In genomic region chr4:115657104-115657866, GRCm38 (mm10) we compare ENCODE assay signal across 8 mouse cellular contexts. TPM values are rescaled to one million over a fixed set of nuclear protein-coding genes. Genes with fewer than 3 reads are reported as not detected.
DNase-seq lines count a peak whose midpoint lies in the region; ATAC-seq and TF ChIP-seq lines count a peak whose summit lies in the region.

No protein-coding gene starts in this region.

- no peak for TF ChIP-seq EP300 in stomach, postnatal 0 days (optimal IDR thresholded peaks at IDR 0.05)

- H3K4me1 ChIP-seq in kidney, adult 2 months (ENCODE audit: control insufficient read depth, insufficient read depth, low read length) = peaks cover 3% of the 10 kb centered on the region; the same call in 1 of the 2 replicates
- 0 out of 2 replicates have a peak, but pooled peaks cover 2% of the 10 kb centered on the region for H3K4me1 ChIP-seq in midbrain, embryonic 14.5 days (ENCODE audit: control insufficient read depth, insufficient read depth, low read length)
- no peaks in the 10 kb centered on the region for H3K4me1 ChIP-seq in stomach, postnatal 0 days (replicated peaks; ENCODE audit: control insufficient read depth, insufficient read depth)

- no peak for TF ChIP-seq CTCF in kidney, adult 2 months (conservative IDR thresholded peaks at IDR 0.05; ENCODE audit: insufficient read depth, insufficient read length, low read depth, low read length)
- TF ChIP-seq CTCF in stomach, postnatal 0 days (IDR thresholded peaks at IDR 0.05; ENCODE audit: low read depth) = no peak

- H3K4me3 ChIP-seq in kidney, adult 2 months (ENCODE audit: insufficient read depth, low read depth, low read length) = peak overlapping the region; percentile 62
- peak overlapping the region; percentile 46 for H3K4me3 ChIP-seq in midbrain, embryonic 14.5 days (replicated peaks; ENCODE audit: low read depth, low read length)
- peak overlapping the region; percentile 41 for H3K4me3 ChIP-seq in stomach, postnatal 0 days (ENCODE audit: low read depth, low read length)

- peak overlapping the region; percentile 69 for H3K9ac ChIP-seq in midbrain, embryonic 14.5 days (replicated peaks; ENCODE audit: low read length)
- H3K9ac ChIP-seq in stomach, postnatal 0 days (ENCODE audit: low read length) = peak overlapping the region; percentile 51

- peak overlapping the region; percentile 85 for H3K27ac ChIP-seq in kidney, adult 2 months (ENCODE audit: insufficient read depth, low read depth, low read length)
- H3K27ac ChIP-seq in midbrain, embryonic 14.5 days (replicated peaks; ENCODE audit: low read depth, low read length) = 0 out of 2 replicates have a peak overlapping the region, but pooled peaks have one; percentile 49
- no peak overlapping the region for H3K27ac ChIP-seq in stomach, postnatal 0 days (replicated peaks)

- peak overlapping the region; percentile 94 for H3K4me2 ChIP-seq in midbrain, embryonic 14.5 days (ENCODE audit: low read length)
- H3K4me2 ChIP-seq in stomach, postnatal 0 days (replicated peaks; ENCODE audit: low read depth) = peak overlapping the region; percentile 85

- no peaks in the 10 kb centered on the region for H3K9me3 ChIP-seq in midbrain, embryonic 14.5 days (ENCODE audit: control insufficient read depth, low read length)
- H3K9me3 ChIP-seq in stomach, postnatal 0 days (ENCODE audit: control insufficient read depth, low read length) = no peaks in the 10 kb centered on the region

- TF ChIP-seq POLR2A in kidney, adult 2 months (IDR thresholded peaks at IDR 0.05; ENCODE audit: low read depth, low read length) = no peak

- no peaks in the 10 kb centered on the region for H3K36me3 ChIP-seq in kidney, adult 2 months (ENCODE audit: control insufficient read depth, insufficient read depth, low read length)
- H3K36me3 ChIP-seq in midbrain, embryonic 14.5 days (ENCODE audit: control insufficient read depth, insufficient read depth, low read length) = no peaks in the 10 kb centered on the region
- H3K36me3 ChIP-seq in stomach, postnatal 0 days (ENCODE audit: control insufficient read depth, insufficient read depth, low read length) = no peaks in the 10 kb centered on the region

- DNase-seq in R1 (ENCODE audit: low read depth, low spot score) = peak; percentile 23
- DNase-seq in embryo, embryonic 10.5 days (ENCODE audit: low spot score) = peak; percentile 57
- DNase-seq in heart, adult 9 months (ENCODE audit: low spot score in 2 of 2) = peak; percentile 39 to 56
- peak; percentile 75 for DNase-seq in kidney, adult 2 months
- DNase-seq in liver = peak; percentile 34
- DNase-seq in midbrain, embryonic 14.5 days = peak; percentile 67
- peak; percentile 33 for DNase-seq in stomach, postnatal 0 days (ENCODE audit: low spot score)
- DNase-seq in adipocyte (ENCODE audit: low spot score) = no peak

- no peaks in the 10 kb centered on the region for H3K27me3 ChIP-seq in kidney, adult 2 months (replicated peaks; ENCODE audit: control insufficient read depth, insufficient read depth, low read length)
- no peaks in the 10 kb centered on the region for H3K27me3 ChIP-seq in midbrain, embryonic 14.5 days (ENCODE audit: control insufficient read depth, insufficient read depth, low read length)
- H3K27me3 ChIP-seq in stomach, postnatal 0 days (ENCODE audit: control insufficient read depth, insufficient read depth, low read length) = no peaks in the 10 kb centered on the region

- WGBS in kidney, adult 2 months = 2% methylated on average over 34 of the region's 34 CpGs
- WGBS in midbrain, embryonic 14.5 days = 2% methylated on average over 34 of the region's 34 CpGs
- 1% methylated on average over 32 of the region's 34 CpGs for WGBS in stomach, postnatal 0 days

- peak; percentile 70; the same call in 1 of the 2 replicates for ATAC-seq in midbrain, embryonic 14.5 days (ENCODE audit: low FRiP score, low TSS enrichment)
- peak; percentile 63; the same call in 1 of the 2 replicates for ATAC-seq in stomach, postnatal 0 days (ENCODE audit: low FRiP score, low TSS enrichment)

RNA-seq across cellular contexts. Expression of gene Cyp4b1, which starts 9.8 kb away (rescaled TPM):
- 329 and 340 TPM in 2 replicates for polyA plus RNA-seq in kidney, adult 2 months (2012; rRNA removed)
- 0.54 and 0.67 TPM in 2 replicates for polyA plus RNA-seq in midbrain, embryonic 14.5 days (2014; fragmentation: Nextera tagmentation; extraction: Ambion mirVana)
- polyA plus RNA-seq in stomach, postnatal 0 days (2015; fragmentation: Nextera tagmentation; extraction: Ambion mirVana) = 1.2 and 1.4 TPM in 2 replicates

RNA-seq across cellular contexts. Expression of gene Cyp4a32, which starts 56.5 kb away (rescaled TPM):
- 0.60 and 0.91 TPM in 2 replicates for polyA plus RNA-seq in kidney, adult 2 months (2012; rRNA removed)
- polyA plus RNA-seq in midbrain, embryonic 14.5 days (2014; fragmentation: Nextera tagmentation; extraction: Ambion mirVana) = not detected in 2 replicates
- 0.08 and 0.21 TPM in 2 replicates for polyA plus RNA-seq in stomach, postnatal 0 days (2015; fragmentation: Nextera tagmentation; extraction: Ambion mirVana)

Comparison
In these comparisons a context has a peak if more than half of its experiments do, and no peak if none do; other contexts are left out.
1. RNA of gene Cyp4b1, which starts 9.8 kb away (polyA plus RNA-seq): 329 to 340 TPM in kidney, adult 2 months; 1.2 to 1.4 TPM in stomach, postnatal 0 days and 0.54 to 0.67 TPM in midbrain, embryonic 14.5 days; every median in the first group is over 100 times any median in the second.
2. Peak in every context shown above with its lines, with median percentiles within 50 percentile points of each other: H3K4me3 ChIP-seq.